ENCODE assay signal across 8 mouse cellular contexts in genomic region chr12:32144513-32144912, GRCm38 (mm10).
DNase-seq lines count a peak whose midpoint lies in the region; ATAC-seq lines count a peak whose summit lies in the region.

No protein-coding gene starts in this region.

- WGBS in forebrain, embryonic 10.5 days, result 5% methylated on average over 5 of the region's 5 CpGs
- WGBS in liver, embryonic 15.5 days (ENCODE audit: insufficient replicate concordance), result 2% methylated on average over 5 of the region's 5 CpGs
- 8% methylated on average over 5 of the region's 5 CpGs for WGBS in neural tube, embryonic 13.5 days

- peak; percentile 37; the same call in 1 of the 2 replicates for ATAC-seq in liver, embryonic 15.5 days (ENCODE audit: insufficient read depth)
- ATAC-seq in neural tube, embryonic 13.5 days (ENCODE audit: low read depth), result peak; percentile 89

- intact Hi-C loops in heart, postnatal 10 days (cut with DNase I), result loop anchor here (1.0 to 2.0 kb wide), 3 partner anchors 84 to 177 kb away; partner anchors contain the start of gene Prkar2b

- no peak overlapping the region for H3K4me3 ChIP-seq in forebrain, embryonic 10.5 days
- no peak overlapping the region for H3K4me3 ChIP-seq in liver, embryonic 15.5 days (replicated peaks)
- H3K4me3 ChIP-seq in neural tube, embryonic 13.5 days, result no peak overlapping the region

- peak overlapping the region; percentile 67; the same call in 1 of the 2 replicates for H3K4me2 ChIP-seq in liver, embryonic 15.5 days
- no peak overlapping the region for H3K4me2 ChIP-seq in neural tube, embryonic 13.5 days

- peak; percentile 77 for DNase-seq in CD4-positive, CD25-positive, alpha-beta regulatory T cell, adult 2 months (ENCODE audit: low read depth, low spot score)
- peak; percentile 69 for DNase-seq in brain, adult 2 months (ENCODE audit: low read depth, low spot score)
- peak; percentile 72 for DNase-seq in forebrain, embryonic 10.5 days (ENCODE audit: extremely low spot score, low spot score)
- DNase-seq in heart, postnatal 10 days, result peak; percentile 84 to 87
- DNase-seq in kidney, postnatal 36 days, result peak; percentile 56 to 80
- DNase-seq in testis, postnatal 10 days (ENCODE audit: low spot score), result peak; percentile 85

- 0 out of 2 replicates have a peak overlapping the region, but pooled peaks have one; percentile 23 for H3K9ac ChIP-seq in liver, embryonic 15.5 days
- H3K9ac ChIP-seq in neural tube, embryonic 13.5 days, result no peak overlapping the region

- no peaks in the 10 kb centered on the region for H3K4me1 ChIP-seq in forebrain, embryonic 10.5 days
- peaks cover 51% of the 10 kb centered on the region for H3K4me1 ChIP-seq in liver, embryonic 15.5 days (replicated peaks)
- no peaks in the 10 kb centered on the region for H3K4me1 ChIP-seq in neural tube, embryonic 13.5 days (replicated peaks)

- no peak overlapping the region for H3K27ac ChIP-seq in forebrain, embryonic 10.5 days
- peak overlapping the region; percentile 96 for H3K27ac ChIP-seq in liver, embryonic 15.5 days (replicated peaks)
- H3K27ac ChIP-seq in neural tube, embryonic 13.5 days (replicated peaks), result no peak overlapping the region

- no peaks in the 10 kb centered on the region for H3K36me3 ChIP-seq in forebrain, embryonic 10.5 days (replicated peaks)
- H3K36me3 ChIP-seq in liver, embryonic 15.5 days (replicated peaks), result no peaks in the 10 kb centered on the region
- H3K36me3 ChIP-seq in neural tube, embryonic 13.5 days, result no peaks in the 10 kb centered on the region

- H3K27me3 ChIP-seq in forebrain, embryonic 10.5 days (ENCODE audit: poor library complexity, severe bottlenecking), result no peaks in the 10 kb centered on the region
- no peaks in the 10 kb centered on the region for H3K27me3 ChIP-seq in liver, embryonic 15.5 days
- no peaks in the 10 kb centered on the region for H3K27me3 ChIP-seq in neural tube, embryonic 13.5 days

- 0 out of 2 replicates have a peak, but pooled peaks cover 3% of the 10 kb centered on the region for H3K9me3 ChIP-seq in forebrain, embryonic 10.5 days
- no peaks in the 10 kb centered on the region for H3K9me3 ChIP-seq in liver, embryonic 15.5 days (replicated peaks)
- H3K9me3 ChIP-seq in neural tube, embryonic 13.5 days, result no peaks in the 10 kb centered on the region
